Mouse (Mus musculus) G1E (cell line): ENCODE data around the gene Ncapd2.

Experiments
- CTCF ChIP-seq: IDR thresholded peaks from 2 replicates; pipeline ENCODE4 v1.5.1; 2012; ENCODE audit warnings: low read depth, low read length, inconsistent platforms, mixed read lengths
- TAL1 ChIP-seq: conservative IDR thresholded peaks from 2 replicates; pipeline ENCODE4 v1.6.1; 2012; ENCODE audit warnings: low read depth, low read length, inconsistent platforms, mixed read lengths

- no peak for TF ChIP-seq CTCF
- no peak for TF ChIP-seq TAL1
These were observed 18.9 kb upstream of the Ncapd2 start for GRCm38 (mm10) chr6:125210436-125210835.
